Mouse (Mus musculus) neural tube, embryonic 11.5 days (tissue): ENCODE results near the gene Akr1d1. TPM values are rescaled to one million over a fixed set of nuclear protein-coding genes. Genes with fewer than 3 reads are reported as not detected.

Experiments
- ATAC-seq: fragments of 200-750 bp; cut with Nextera tagmentation; 2 replicates; pipeline ENCODE4 v1.8.0; 2017; ENCODE audit warnings: moderate number of reproducible peaks, mild to moderate bottlenecking, moderate TSS enrichment, moderate library complexity; ENCODE audit not compliant: insufficient read depth, low FRiP score, low TSS enrichment
- DNase-seq: peaks from one replicate; pipeline ENCODE4 v3.0.0-alpha.2; 2015; ENCODE audit warnings: low spot score
- H3K27ac ChIP-seq: fragments of 300-500 bp; sonication (generic); 2 replicates; pipeline ENCODE4 v1.5.1; 2014; ENCODE audit warnings: low read depth, mild to moderate bottlenecking, low read length
- H3K27me3 ChIP-seq: fragments of 300-500 bp; sonication (generic); 2 replicates; pipeline ENCODE4 v1.6.1; 2014; ENCODE audit warnings: mild to moderate bottlenecking, low read length, mixed read lengths; ENCODE audit not compliant: control insufficient read depth, insufficient read depth
- H3K36me3 ChIP-seq: fragments of 300-500 bp; sonication (generic); 2 replicates; pipeline ENCODE4 v1.6.1; 2014; ENCODE audit warnings: mild to moderate bottlenecking, low read length, moderate library complexity, mixed read lengths; ENCODE audit not compliant: control insufficient read depth, insufficient read depth
- H3K4me1 ChIP-seq: fragments of 300-500 bp; sonication (generic); 2 replicates; pipeline ENCODE4 v1.6.1; 2014; ENCODE audit warnings: low read length, mixed read lengths; ENCODE audit not compliant: control insufficient read depth, insufficient read depth
- H3K4me2 ChIP-seq: fragments of 300-500 bp; sonication (generic); 2 replicates; pipeline ENCODE4 v1.6.1; 2014; ENCODE audit warnings: low read depth, mild to moderate bottlenecking, moderate library complexity
- H3K4me3 ChIP-seq: fragments of 300-500 bp; sonication (generic); 2 replicates; pipeline ENCODE4 v1.5.1; 2014; ENCODE audit warnings: low read depth, low read length
- H3K9ac ChIP-seq: fragments of 300-500 bp; sonication (generic); 2 replicates; pipeline ENCODE4 v1.6.1; 2014; ENCODE audit warnings: mild to moderate bottlenecking, low read length
- H3K9me3 ChIP-seq: fragments of 300-500 bp; sonication (generic); 2 replicates; pipeline ENCODE4 v1.6.1; 2016; ENCODE audit warnings: low read length; ENCODE audit not compliant: control insufficient read depth
- WGBS: fragments of 180-500 bp; shearing (Covaris S2); extraction: QIAGEN DNeasy Blood & Tissue Kit; methylation state at CpG from one replicate; pipeline ENCODE4 v1.1.7; 2014; 5-methylcytosine and 5-hydroxymethylcytosine counted together
- polyA plus RNA-seq: library from polyadenylated mRNA; unstranded; fragments of >200 nt; fragmentation: Nextera tagmentation; extraction: Ambion mirVana; gene quantifications from 2 replicates; pipeline ENCODE4 v1.2.1, GENCODE M21; 2014

Akr1d1 gene
- polyA plus RNA-seq, 1 experiment from 2014 or later, result not detected

DNA sequence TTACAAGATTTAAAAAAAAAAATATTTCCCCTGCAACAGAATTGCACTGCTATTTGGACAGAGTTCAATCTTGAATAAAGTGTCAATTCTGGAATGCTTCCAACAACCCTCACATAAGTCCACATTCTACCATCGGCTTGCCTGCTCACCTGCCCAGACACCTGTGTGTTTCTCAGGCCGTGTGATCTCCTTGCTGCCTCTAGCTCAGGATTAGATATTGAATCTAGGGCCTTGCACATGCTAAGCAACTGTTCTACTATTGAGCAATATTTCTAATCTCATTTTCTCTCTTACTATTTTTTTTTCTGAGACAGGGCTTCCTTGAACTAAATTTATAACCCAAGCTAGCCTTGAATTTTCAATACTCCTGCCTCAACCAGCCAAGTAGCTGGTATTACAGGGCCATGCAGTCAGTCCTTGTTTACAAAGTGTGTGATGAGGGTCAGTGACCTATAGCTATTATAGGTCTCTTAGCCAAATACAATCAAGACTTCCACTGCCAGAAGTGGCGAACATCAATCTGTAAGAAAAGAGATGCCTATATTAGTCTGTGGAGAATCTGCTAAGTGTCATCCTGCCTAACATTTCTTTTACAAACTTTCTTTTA, 23.0 kb upstream of the Akr1d1 start:
- ATAC-seq (no peak), DNase-seq (no peak)
- Histone ChIP-seq H3K9me3 (no peaks in the 10 kb centered on the region), H3K4me3 (no peak overlapping the region), H3K4me1 (no peaks in the 10 kb centered on the region), H3K27ac (no peak overlapping the region), H3K27me3 (no peaks in the 10 kb centered on the region), H3K4me2 (no peak overlapping the region), H3K36me3 (no peaks in the 10 kb centered on the region), H3K9ac (no peak overlapping the region)
- WGBS, result 84% methylated on average over 3 of the region's 3 CpGs

DNA sequence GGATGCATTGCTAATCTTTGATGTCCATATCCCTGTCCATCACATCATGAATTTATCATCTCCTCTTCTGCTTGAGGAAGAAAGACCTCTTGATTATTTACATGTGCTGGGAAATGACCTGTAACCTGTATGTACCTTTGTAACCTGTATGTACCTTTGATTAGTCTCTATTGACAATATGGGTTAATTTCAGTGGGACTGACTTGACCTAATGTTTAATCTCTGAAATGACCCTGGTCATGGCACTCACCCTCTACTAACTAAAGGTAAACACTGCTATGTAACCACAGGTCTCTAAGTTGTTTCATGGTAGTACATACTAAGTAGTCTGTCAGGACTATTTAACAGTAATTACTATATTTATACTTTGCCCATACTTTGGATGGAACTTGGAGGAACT, 19.2 kb upstream of the Akr1d1 start:
- H3K36me3 ChIP-seq, result no peaks in the 10 kb centered on the region
- no peak overlapping the region for H3K4me2 ChIP-seq
- H3K9me3 ChIP-seq, result no peaks in the 10 kb centered on the region
- DNase-seq (no peak), ATAC-seq (no peak)
- H3K27ac ChIP-seq, result no peak overlapping the region
- no peak overlapping the region for H3K9ac ChIP-seq
- H3K4me3 ChIP-seq, result no peak overlapping the region
- no peaks in the 10 kb centered on the region for H3K4me1 ChIP-seq
- no peaks in the 10 kb centered on the region for H3K27me3 ChIP-seq

DNA sequence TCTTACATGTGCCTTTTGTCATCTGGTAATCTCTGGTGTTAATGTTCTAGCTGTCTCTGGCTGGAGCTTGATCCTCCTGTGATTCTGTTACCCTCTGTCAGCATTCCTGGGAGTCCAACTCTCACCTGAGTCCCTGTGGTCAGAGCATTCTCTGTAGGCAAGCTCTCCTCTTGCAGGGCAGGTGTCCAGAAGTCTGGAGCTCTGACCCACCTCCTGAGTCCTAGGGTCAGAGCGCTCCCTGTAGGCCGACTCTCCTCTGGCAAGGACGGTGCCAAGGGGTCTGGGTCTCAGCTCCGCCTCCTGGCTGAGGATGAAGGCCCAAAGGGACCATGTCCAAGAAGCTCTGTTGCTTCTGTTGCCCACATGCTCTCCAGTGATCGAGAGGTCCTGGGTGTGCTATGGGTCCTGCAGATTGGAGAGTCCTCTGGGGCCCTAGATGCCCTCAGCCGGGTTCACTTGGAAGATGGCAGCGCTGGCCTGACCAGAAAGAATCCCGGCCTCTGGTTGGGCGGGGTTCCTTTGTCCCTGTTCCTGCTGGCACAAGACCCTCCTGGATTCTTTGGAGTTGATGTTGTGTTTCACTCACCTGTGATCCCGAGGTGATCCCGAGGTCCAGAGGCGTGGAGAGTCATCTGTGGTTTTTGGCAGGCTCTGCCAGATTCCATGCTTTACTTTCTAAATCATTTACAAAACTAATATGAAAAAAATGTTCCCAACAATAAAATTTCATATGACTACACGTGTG, 9.2 kb upstream of the Akr1d1 start:
- WGBS, result 87% methylated on average over 13 of the region's 13 CpGs
- H3K9ac ChIP-seq, result no peak overlapping the region
- no peak overlapping the region for H3K4me2 ChIP-seq
- no peak overlapping the region for H3K27ac ChIP-seq
- H3K36me3 ChIP-seq, result no peaks in the 10 kb centered on the region
- H3K4me3 ChIP-seq, result no peak overlapping the region
- DNase-seq (no peak), ATAC-seq (no peak)
- no peaks in the 10 kb centered on the region for H3K27me3 ChIP-seq
- no peaks in the 10 kb centered on the region for H3K9me3 ChIP-seq
- H3K4me1 ChIP-seq, result no peaks in the 10 kb centered on the region

DNA sequence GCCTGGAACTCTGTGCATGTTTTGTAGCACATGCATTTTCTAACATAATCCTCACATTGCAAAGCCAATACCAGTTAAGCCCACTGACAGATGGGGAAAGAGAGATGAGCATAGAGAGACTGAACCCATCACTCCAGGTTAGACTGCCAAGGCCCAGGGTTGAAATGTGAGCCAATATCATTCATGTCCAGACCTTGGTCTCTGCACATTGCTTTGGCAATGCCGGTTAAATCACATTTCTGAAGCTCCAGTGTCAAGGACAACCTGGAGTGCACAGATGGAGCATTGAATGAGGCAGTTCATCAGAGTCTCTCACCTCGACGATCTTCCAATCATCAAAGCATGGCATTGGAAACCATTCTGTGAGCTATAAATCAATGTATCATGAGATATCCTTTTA, 2.1 kb downstream of the Akr1d1 start:
- Histone ChIP-seq H3K4me3 (no peak overlapping the region), H3K36me3 (no peaks in the 10 kb centered on the region), H3K4me1 (no peaks in the 10 kb centered on the region), H3K27ac (no peak overlapping the region), H3K9ac (no peak overlapping the region), H3K27me3 (no peaks in the 10 kb centered on the region), H3K4me2 (no peak overlapping the region), H3K9me3 (no peaks in the 10 kb centered on the region)
- ATAC-seq (no peak), DNase-seq (no peak)
- 90% methylated on average over 3 of the region's 3 CpGs for WGBS

DNA sequence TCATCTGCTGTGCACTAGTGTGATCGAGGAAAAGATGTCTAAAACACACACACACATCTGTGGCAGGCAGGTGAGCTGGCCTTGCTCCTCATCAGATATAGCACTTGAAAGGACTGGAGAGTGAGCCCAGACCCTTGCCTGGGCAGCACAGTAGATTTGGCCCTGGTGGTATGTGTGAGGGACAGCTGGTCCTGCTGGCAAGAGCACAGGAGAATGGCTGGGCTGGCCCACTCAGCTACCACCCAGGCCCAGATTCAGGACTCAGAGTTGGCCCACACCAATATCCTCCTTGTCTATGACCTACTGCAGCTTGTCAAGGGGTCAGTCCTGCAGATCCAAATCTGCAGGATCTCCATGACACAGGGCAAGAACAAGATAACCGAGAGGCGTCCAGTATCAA, 6.9 kb downstream of the Akr1d1 start:
- ATAC-seq, result no peak
- Histone ChIP-seq H3K4me2 (no peak overlapping the region), H3K27me3 (no peaks in the 10 kb centered on the region), H3K9me3 (no peaks in the 10 kb centered on the region), H3K4me3 (no peak overlapping the region), H3K27ac (no peak overlapping the region), H3K36me3 (no peaks in the 10 kb centered on the region), H3K9ac (no peak overlapping the region), H3K4me1 (no peaks in the 10 kb centered on the region)
- WGBS, result 86% methylated on average over 3 of the region's 3 CpGs
- DNase-seq, result no peak

DNA sequence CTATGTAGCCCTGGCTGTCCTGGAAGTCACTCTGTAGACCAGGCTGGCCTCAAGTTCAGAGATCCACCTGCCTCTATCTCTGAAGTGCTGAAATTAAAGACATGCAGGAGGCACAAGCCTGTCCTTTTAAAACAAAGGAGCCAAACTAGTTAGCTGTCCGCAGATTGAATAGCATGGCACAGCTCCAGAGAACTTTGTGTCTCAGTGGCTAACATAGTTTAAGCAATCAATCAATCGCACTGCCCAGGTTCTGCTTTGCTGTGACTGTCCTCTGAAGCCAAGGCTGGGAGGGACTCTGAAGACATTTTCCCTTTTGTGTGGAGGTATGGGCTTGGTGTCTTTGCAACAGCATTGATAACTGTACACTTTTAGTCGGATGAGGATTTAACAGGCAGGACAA, 7.8 kb downstream of the Akr1d1 start:
- 93% methylated on average over 3 of the region's 3 CpGs for WGBS
- Histone ChIP-seq H3K27ac (no peak overlapping the region), H3K36me3 (no peaks in the 10 kb centered on the region), H3K27me3 (no peaks in the 10 kb centered on the region), H3K4me2 (no peak overlapping the region), H3K9ac (no peak overlapping the region), H3K9me3 (no peaks in the 10 kb centered on the region), H3K4me1 (no peaks in the 10 kb centered on the region), H3K4me3 (no peak overlapping the region)
- no peak for ATAC-seq
- no peak for DNase-seq

DNA sequence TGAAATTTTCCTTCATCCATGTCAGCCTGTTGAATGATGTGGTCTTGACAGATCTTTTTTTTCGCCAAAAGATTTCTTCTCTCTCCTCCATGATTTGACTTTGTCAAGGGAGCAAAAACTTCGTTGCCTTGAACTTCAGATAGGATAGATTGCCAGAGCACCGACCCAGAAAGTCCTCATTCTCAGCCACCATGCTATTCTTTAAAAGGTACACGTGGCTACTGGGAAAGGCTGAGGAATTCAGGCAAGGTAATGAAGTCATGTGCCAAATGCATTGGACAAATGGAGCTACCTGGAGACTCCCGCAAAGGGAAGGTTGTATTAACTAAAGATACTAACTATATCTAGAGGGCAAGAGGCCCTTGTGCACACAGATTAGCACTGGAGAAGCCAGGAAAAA, 8.8 kb downstream of the Akr1d1 start:
- Histone ChIP-seq H3K36me3 (no peaks in the 10 kb centered on the region), H3K4me3 (no peak overlapping the region), H3K27me3 (no peaks in the 10 kb centered on the region), H3K27ac (no peak overlapping the region), H3K9me3 (no peaks in the 10 kb centered on the region), H3K4me2 (no peak overlapping the region), H3K9ac (no peak overlapping the region), H3K4me1 (no peaks in the 10 kb centered on the region)
- ATAC-seq (no peak), DNase-seq (no peak)
- 89% methylated on average over 5 of the region's 5 CpGs for WGBS

DNA sequence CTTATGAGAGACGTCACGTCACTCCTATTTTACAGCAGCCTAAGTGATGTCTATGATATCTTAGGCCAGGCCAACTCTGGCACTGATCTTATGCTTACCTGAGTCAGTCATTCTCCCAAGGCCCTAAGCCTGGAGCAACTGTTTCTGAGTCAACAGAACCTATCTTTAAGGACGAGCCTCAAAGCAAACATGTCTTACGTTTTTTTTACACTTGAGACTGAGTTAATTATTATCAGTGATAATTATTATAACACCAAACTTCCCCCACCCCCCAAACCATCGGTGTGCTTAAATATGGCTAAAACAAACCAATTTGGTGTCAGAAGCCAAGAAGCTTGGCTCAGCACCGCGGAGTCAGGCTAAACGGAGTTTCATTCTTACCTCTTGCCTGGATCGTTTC, 9.4 kb downstream of the Akr1d1 start:
- DNase-seq, result no peak

DNA sequence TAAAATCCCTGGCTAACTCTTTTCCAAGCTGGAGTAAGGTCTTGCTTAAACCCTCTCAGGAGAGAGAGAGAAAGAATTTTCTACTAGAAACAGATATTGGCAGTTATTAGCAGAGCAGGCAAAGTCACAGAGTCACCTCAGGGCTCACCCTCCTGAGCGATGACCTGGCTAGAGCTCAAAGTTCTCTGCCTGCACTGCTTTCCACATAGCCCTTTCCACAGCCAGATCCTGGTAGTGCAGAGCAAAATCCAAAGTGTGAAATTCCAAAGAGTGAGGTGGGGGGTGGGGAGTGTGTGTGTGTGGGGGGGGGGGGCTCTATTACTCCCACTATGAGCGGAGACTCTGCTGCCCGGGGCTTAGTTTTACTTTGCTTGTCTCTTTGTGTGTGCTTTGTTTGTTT, 10.1 kb downstream of the Akr1d1 start:
- Histone ChIP-seq H3K27ac (no peak overlapping the region), H3K27me3 (no peaks in the 10 kb centered on the region), H3K9me3 (no peaks in the 10 kb centered on the region), H3K36me3 (no peaks in the 10 kb centered on the region), H3K4me1 (no peaks in the 10 kb centered on the region), H3K4me3 (no peak overlapping the region), H3K9ac (no peak overlapping the region), H3K4me2 (no peak overlapping the region)
- ATAC-seq, result no peak
- DNase-seq, result no peak
- 68% methylated on average over 3 of the region's 3 CpGs for WGBS

More for the DNA sequence above, 9.4 kb downstream of the Akr1d1 start:
- Histone ChIP-seq H3K36me3 (no peaks in the 10 kb centered on the region), H3K4me1 (no peaks in the 10 kb centered on the region), H3K27ac (no peak overlapping the region), H3K4me3 (no peak overlapping the region), H3K27me3 (no peaks in the 10 kb centered on the region), H3K9me3 (no peaks in the 10 kb centered on the region), H3K9ac (no peak overlapping the region), H3K4me2 (no peak overlapping the region)
- WGBS, result 79% methylated on average over 9 of the region's 9 CpGs
- ATAC-seq, result no peak
